Mouse (Mus musculus) stomach, adult 2 months (tissue): ENCODE results near the gene B230118H07Rik. TPM values are rescaled to one million over a fixed set of nuclear protein-coding genes. Genes with fewer than 3 reads are reported as not detected.

Experiments used
- polyA plus RNA-seq: library from polyadenylated mRNA; depleted of rRNA; stranded (reverse); fragments of >200 nt; gene quantifications from 2 replicates; pipeline ENCODE4 v1.2.3, GENCODE M21; 2012; rRNA removed

The B230118H07Rik gene
- polyA plus RNA-seq, result 0.91 TPM in 1 of 2 replicates, not detected in the other

DNA sequence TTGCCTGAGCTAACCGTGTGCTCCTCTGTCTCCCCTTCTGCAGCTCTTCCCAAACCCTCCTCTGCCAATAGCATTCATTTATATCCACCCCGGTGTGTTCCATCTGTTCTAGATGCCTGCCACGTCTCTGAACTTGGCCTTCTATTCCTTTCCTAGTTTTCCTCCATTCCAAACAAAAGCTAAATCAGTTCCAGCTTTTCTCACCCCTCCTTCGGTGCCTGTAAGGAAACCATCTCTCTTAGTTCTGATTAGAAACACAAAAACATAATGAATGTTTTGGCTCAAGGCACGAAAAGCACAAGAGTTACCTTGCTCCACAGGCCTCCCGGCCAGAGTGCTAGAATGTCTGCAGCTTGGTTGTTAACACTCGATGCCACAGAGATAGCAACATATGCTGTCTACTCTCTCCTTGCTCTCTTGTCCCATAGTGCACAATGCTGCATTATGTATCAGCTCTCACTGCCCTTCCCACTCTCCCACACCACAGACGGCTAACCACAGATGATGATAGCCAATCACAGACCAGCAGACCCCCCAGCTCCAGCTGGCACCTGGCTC lies at the start of gene B230118H07Rik, which contains the start of gene Rag1:
Gene B230118H07Rik (minus strand): TSS at position 419 of the 558 bp plus-strand sequence.
Gene Rag1 (minus strand): TSS at position 388 of the 558 bp plus-strand sequence.

DNA sequence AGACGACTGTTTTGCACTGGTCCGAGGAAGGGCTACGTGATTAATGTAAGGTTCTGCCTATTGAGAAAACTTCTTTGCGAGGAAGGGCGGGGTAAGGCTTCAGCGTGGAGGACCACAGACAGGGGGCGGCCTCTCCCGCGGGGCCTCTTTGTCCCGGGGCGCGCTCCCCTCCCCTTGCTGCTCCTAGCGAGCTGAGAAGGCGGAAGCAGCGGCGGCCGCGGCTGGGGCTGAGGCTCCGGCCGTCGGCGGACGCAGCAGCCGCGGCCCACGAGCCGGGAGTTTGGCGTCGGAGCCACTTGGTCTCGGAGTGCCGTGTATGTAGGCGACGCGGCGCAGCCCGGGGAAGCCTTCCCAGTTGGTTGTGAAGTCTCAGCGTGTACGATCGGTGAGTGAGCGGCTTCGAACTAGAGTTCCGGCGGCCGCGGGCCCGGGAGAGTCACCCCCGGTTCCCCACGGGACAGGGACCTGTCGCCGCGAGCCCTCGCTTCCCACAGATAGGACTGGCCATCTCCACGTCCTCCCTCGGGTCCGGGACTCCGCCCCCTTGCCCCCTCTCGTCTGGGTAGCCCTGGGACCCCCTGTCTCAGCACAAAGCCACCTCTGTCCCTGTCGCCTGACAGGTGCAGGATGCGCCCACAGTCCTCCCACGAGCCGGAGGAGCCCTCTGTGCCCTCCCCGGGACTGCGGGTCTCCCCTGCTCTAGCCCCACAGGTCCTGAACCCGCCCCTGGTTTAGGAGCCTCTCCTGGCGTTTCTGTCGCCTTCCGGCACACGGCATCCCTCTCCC lies 29.1 kb upstream of the B230118H07Rik start, which contains the start of gene Traf6:
Gene Traf6 (plus strand): TSS at position 194 of the 786 bp plus-strand sequence.

DNA sequence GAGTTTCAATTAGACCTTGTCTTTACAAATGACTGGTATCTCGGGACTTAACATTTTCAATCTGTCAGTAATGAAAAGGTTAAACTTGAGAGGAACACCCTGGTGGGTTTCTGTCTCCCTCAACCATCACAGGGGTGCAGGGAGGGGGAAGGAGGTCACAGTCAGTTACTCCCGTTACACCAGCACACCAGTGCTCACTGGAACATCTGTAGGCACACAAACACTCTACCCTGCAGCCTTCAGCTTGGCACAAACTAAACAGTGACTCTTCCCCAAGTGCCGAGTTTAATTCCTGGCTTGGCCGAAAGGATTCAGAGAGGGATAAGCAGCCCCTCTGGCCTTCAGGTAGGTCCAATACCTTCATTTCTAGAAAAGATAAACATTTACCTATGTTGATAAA lies 24.8 kb downstream of the B230118H07Rik start, which contains the start of gene Rag2:
Gene Rag2 (plus strand): TSS at position 193 of the 400 bp plus-strand sequence.

Other genes starting within 250 kb of the B230118H07Rik start
- not detected in 2 replicates for gene Rag2, start 24.8 kb downstream of the B230118H07Rik start, polyA plus RNA-seq
- not detected in 2 replicates for gene Rag1, start within 50 bp of the B230118H07Rik start, polyA plus RNA-seq
- 1.5 and 2.7 TPM in 2 replicates for gene Traf6, start 28.9 kb upstream of the B230118H07Rik start, polyA plus RNA-seq
- 0.17 and 0.51 TPM in 2 replicates for gene Prr5l, start 233.5 kb upstream of the B230118H07Rik start, polyA plus RNA-seq
- gene Commd9, start 236.7 kb upstream of the B230118H07Rik start, polyA plus RNA-seq, result 17.9 and 21.7 TPM in 2 replicates